Mouse (Mus musculus): ENCODE results near the gene Smcr8.

GRCm38 (mm10) chr11:60770776-60771175, 6.5 kb upstream of the Smcr8 start:
- TF ChIP-seq TAL1 (IDR thresholded peaks at IDR 0.05; ENCODE audit: low read length) (no peak), GATA1 (IDR thresholded peaks at IDR 0.05; ENCODE audit: low read depth, low read length) (no peak), CTCF (IDR thresholded peaks at IDR 0.05 in 2 of 3, conservative IDR thresholded peaks at IDR 0.05 in 1 of 3; ENCODE audit: control insufficient read depth in 1 of 3, insufficient read depth in 1 of 3, low read depth in 2 of 3, low read length in 3 of 3, poor library complexity in 1 of 3, severe bottlenecking in 1 of 3) (no peak), POLR2A (IDR thresholded peaks at IDR 0.05; ENCODE audit: control insufficient read depth in 1 of 2, insufficient read depth in 1 of 2, low read depth in 1 of 2, low read length in 2 of 2, poor library complexity in 1 of 2) (no peak), EP300 (IDR thresholded peaks at IDR 0.05; ENCODE audit: low read depth in 1 of 2, low read length in 2 of 2) (no peak)

Data from MEL (cell line).